Mouse (Mus musculus): ENCODE data around the gene Rab8a. TPM values are rescaled to one million over a fixed set of nuclear protein-coding genes. Genes with fewer than 3 reads are reported as not detected.

Gene Rab8a
- polyA plus RNA-seq, 1 experiment = 5.4 TPM

DNA sequence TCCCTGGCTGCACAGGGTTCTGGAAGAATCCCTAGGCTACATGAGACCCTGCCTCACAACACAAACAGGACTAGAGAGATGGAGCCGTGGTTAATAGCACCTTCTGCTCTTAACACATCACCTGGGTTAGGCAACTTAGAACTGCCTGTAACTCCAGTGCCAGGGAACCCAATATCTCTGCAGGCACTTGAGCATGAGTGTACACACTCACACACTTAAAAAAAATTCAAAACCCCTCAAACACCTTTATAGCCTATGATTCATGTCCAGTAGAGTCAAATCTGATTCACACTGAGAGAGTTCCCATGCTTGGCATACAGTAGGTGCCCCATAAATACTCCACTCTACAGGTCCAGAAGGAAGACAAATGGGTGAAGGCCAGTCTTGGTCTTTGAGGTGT, 28.6 kb upstream of the Rab8a start:
- H3K4me1 ChIP-seq (ENCODE audit: control insufficient read depth) = peaks cover 4% of the 10 kb centered on the region; the same call in 1 of the 2 replicates
- peaks cover 46% of the 10 kb centered on the region for H3K27me3 ChIP-seq (ENCODE audit: control insufficient read depth)
- no peak overlapping the region for H3K4me3 ChIP-seq (replicated peaks)
- no peaks in the 10 kb centered on the region for H3K9me3 ChIP-seq (ENCODE audit: control insufficient read depth, low read length)
- H3K36me3 ChIP-seq (ENCODE audit: control insufficient read depth) = no peaks in the 10 kb centered on the region
- no peak for TF ChIP-seq GATA1 (IDR thresholded peaks at IDR 0.05; ENCODE audit: low read length)
- TF ChIP-seq TAL1 (IDR thresholded peaks at IDR 0.05; ENCODE audit: low read length) = no peak

DNA sequence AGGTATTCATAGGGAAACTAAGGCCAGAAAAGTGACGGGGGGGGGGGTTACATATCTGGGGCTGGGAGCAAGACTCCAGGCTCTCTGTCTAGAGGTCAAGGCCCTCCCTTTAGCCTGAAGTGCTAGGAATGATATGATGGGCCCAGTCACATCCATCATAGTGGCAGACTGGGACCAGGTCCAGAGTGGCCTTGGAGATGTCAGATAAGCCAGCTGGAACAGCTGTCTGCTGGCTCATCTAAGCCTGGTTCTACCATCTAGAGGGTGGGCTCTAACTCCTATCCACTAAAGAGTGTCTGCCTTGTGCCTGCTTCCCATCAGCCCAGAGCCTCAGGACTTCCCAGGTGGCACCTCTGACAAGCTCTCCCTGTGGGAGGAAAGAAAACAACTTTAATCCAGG, 28.1 kb upstream of the Rab8a start:
- Histone ChIP-seq H3K9me3 (ENCODE audit: control insufficient read depth, low read length) (no peaks in the 10 kb centered on the region), H3K4me1 (ENCODE audit: control insufficient read depth) (peaks cover 4% of the 10 kb centered on the region; the same call in 1 of the 2 replicates), H3K4me3 (replicated peaks) (no peak overlapping the region), H3K27me3 (ENCODE audit: control insufficient read depth) (peaks cover 51% of the 10 kb centered on the region), H3K36me3 (ENCODE audit: control insufficient read depth) (no peaks in the 10 kb centered on the region)
- TF ChIP-seq GATA1 (IDR thresholded peaks at IDR 0.05; ENCODE audit: low read length) = no peak
- TF ChIP-seq TAL1 (IDR thresholded peaks at IDR 0.05; ENCODE audit: low read length) = no peak

- Histone ChIP-seq H3K4me3 (replicated peaks) (no peak overlapping the region), H3K9me3 (ENCODE audit: control insufficient read depth, low read length) (no peaks in the 10 kb centered on the region), H3K36me3 (ENCODE audit: control insufficient read depth) (no peaks in the 10 kb centered on the region; the same call in 1 of the 2 replicates), H3K27me3 (ENCODE audit: control insufficient read depth) (peaks cover 56% of the 10 kb centered on the region), H3K4me1 (ENCODE audit: control insufficient read depth) (peaks cover 4% of the 10 kb centered on the region; the same call in 1 of the 2 replicates)
- TF ChIP-seq TAL1 (IDR thresholded peaks at IDR 0.05; ENCODE audit: low read length) = no peak
- no peak for TF ChIP-seq GATA1 (IDR thresholded peaks at IDR 0.05; ENCODE audit: low read length)
Measured at GRCm38 (mm10) chr8:72133507-72133906, 27.5 kb upstream of the Rab8a start.

- H3K4me1 ChIP-seq (ENCODE audit: control insufficient read depth) = peaks cover 4% of the 10 kb centered on the region; the same call in 1 of the 2 replicates
Measured at GRCm38 (mm10) chr8:72134756-72135445, 26.1 kb upstream of the Rab8a start, which contains the start of gene Tpm4. Gene Tpm4 (plus strand): TSS chr8:72134975.

GRCm38 (mm10) chr8:72135446-72136301, 25.3 kb upstream of the Rab8a start:
- peaks cover 4% of the 10 kb centered on the region; the same call in 1 of the 2 replicates for H3K4me1 ChIP-seq (ENCODE audit: control insufficient read depth)
- TF ChIP-seq GATA1 (IDR thresholded peaks at IDR 0.05; ENCODE audit: low read length) = no peak
- peaks cover 56% of the 10 kb centered on the region for H3K27me3 ChIP-seq (ENCODE audit: control insufficient read depth)
- H3K36me3 ChIP-seq (ENCODE audit: control insufficient read depth) = no peaks in the 10 kb centered on the region; the same call in 1 of the 2 replicates
- peak overlapping the region; percentile 61 for H3K4me3 ChIP-seq (replicated peaks)
- H3K9me3 ChIP-seq (ENCODE audit: control insufficient read depth, low read length) = no peaks in the 10 kb centered on the region

More at GRCm38 (mm10) chr8:72134756-72135445, 26.1 kb upstream of the Rab8a start, which contains the start of gene Tpm4:
- Histone ChIP-seq H3K9me3 (ENCODE audit: control insufficient read depth, low read length) (no peaks in the 10 kb centered on the region), H3K36me3 (ENCODE audit: control insufficient read depth) (no peaks in the 10 kb centered on the region; the same call in 1 of the 2 replicates), H3K27me3 (ENCODE audit: control insufficient read depth) (peaks cover 56% of the 10 kb centered on the region), H3K4me3 (replicated peaks) (peak within 1 kb of the TSS; percentile 61)
- no peak for TF ChIP-seq TAL1 (IDR thresholded peaks at IDR 0.05; ENCODE audit: low read length)

DNA sequence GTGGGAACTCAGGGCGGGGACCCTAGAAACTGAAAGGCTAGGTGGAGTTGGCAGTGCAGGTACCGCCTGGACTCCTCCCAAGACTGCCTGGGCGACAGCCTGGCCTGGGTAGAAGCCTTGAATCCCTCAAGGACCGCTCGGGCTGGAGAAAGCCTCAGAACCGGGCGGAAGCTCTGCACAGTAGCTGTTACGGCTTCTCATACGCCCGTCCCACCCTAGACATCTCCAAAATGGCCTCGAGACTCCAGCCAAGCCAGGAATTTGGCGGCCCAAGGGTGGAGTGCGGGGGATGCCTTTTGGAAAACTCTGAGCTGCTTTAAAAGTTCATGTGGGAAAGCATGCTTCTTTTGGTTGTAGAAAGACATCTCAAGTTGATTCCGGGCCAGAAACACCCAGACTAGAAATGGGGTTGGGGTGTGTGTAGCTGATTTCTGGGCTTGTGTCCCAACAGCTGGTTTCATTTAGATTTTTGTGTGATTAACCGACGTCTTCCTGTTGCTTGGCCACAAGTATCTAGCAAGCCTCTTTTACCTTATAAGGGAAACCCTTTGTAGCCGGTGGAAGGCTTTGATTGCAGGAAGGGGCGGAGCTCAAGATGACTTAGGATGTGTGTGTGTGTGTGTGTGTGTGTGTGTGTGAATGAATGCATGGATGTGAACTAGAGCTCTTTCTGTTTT, 24.6 kb upstream of the Rab8a start:
- Histone ChIP-seq H3K4me3 (replicated peaks) (peak overlapping the region; percentile 61), H3K36me3 (ENCODE audit: control insufficient read depth) (no peaks in the 10 kb centered on the region; the same call in 1 of the 2 replicates), H3K9me3 (ENCODE audit: control insufficient read depth, low read length) (no peaks in the 10 kb centered on the region), H3K27me3 (ENCODE audit: control insufficient read depth) (peaks cover 56% of the 10 kb centered on the region), H3K4me1 (ENCODE audit: control insufficient read depth) (peaks cover 4% of the 10 kb centered on the region; the same call in 1 of the 2 replicates)
- TF ChIP-seq GATA1 (IDR thresholded peaks at IDR 0.05; ENCODE audit: low read length) (no peak), TAL1 (IDR thresholded peaks at IDR 0.05; ENCODE audit: low read length) (no peak)

GRCm38 (mm10) chr8:72137431-72137830, 23.6 kb upstream of the Rab8a start:
- Histone ChIP-seq H3K9me3 (ENCODE audit: control insufficient read depth, low read length) (no peaks in the 10 kb centered on the region), H3K4me1 (ENCODE audit: control insufficient read depth) (peaks cover 4% of the 10 kb centered on the region; the same call in 1 of the 2 replicates), H3K27me3 (ENCODE audit: control insufficient read depth) (peaks cover 56% of the 10 kb centered on the region), H3K4me3 (replicated peaks) (no peak overlapping the region), H3K36me3 (ENCODE audit: control insufficient read depth) (no peaks in the 10 kb centered on the region; the same call in 1 of the 2 replicates)
- TF ChIP-seq GATA1 (IDR thresholded peaks at IDR 0.05; ENCODE audit: low read length) (no peak), TAL1 (IDR thresholded peaks at IDR 0.05; ENCODE audit: low read length) (no peak)

- Histone ChIP-seq H3K9me3 (ENCODE audit: control insufficient read depth, low read length) (no peaks in the 10 kb centered on the region), H3K4me3 (replicated peaks) (no peak overlapping the region), H3K4me1 (ENCODE audit: control insufficient read depth) (peaks cover 4% of the 10 kb centered on the region; the same call in 1 of the 2 replicates), H3K27me3 (ENCODE audit: control insufficient read depth) (peaks cover 49% of the 10 kb centered on the region), H3K36me3 (ENCODE audit: control insufficient read depth) (no peaks in the 10 kb centered on the region; the same call in 1 of the 2 replicates)
- TF ChIP-seq TAL1 (IDR thresholded peaks at IDR 0.05; ENCODE audit: low read length) = no peak
- TF ChIP-seq GATA1 (IDR thresholded peaks at IDR 0.05; ENCODE audit: low read length) = no peak
Measured at GRCm38 (mm10) chr8:72138456-72138855, 22.5 kb upstream of the Rab8a start.

All from erythroblast, embryonic 14.5 days (primary cell).